Mouse (Mus musculus) heart, postnatal 14 days (tissue): Measurements from ENCODE around the gene Epb41l3. TPM values are rescaled to one million over a fixed set of nuclear protein-coding genes. Genes with fewer than 3 reads are reported as not detected.

Experiments used
- DNase-seq, 2 experiments: peaks; one replicate each; pipeline ENCODE4 v3.0.0; 2021 to 2022
- intact Hi-C: fragments of 180-260 bp; cut with DNase I; formaldehyde crosslinking; loops from one replicate; pipeline ENCODE4 v1.15.1; 2025
- total RNA-seq, 2 experiments: library from RNA; stranded (reverse); gene quantifications; 2 replicates each; pipeline ENCODE4 v1.2.3; 2021

The Epb41l3 gene
- total RNA-seq, 2 experiments from 2014 or later: 16.1 to 17.1 TPM

DNA sequence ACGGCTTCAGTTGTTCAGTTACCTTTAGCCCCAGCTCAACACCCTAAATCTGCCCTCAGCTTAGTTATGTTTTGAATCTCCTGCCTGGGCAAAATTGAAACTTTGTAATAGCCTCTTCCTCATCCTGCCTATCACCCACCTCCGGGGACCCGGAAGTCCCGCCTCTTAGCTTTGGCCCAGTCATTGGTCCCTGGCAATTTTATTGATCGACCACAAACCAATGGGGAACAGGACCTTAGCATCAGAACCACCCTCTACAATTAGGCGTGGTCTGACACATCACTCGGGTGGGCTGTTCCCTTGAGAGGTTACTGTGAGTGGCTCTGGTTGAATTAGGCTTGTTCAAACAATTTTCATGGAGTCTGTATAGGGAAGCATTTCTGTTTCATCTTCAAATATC lies 150.5 kb downstream of the Epb41l3 start:
- intact Hi-C loops: no loop called here

DNA sequence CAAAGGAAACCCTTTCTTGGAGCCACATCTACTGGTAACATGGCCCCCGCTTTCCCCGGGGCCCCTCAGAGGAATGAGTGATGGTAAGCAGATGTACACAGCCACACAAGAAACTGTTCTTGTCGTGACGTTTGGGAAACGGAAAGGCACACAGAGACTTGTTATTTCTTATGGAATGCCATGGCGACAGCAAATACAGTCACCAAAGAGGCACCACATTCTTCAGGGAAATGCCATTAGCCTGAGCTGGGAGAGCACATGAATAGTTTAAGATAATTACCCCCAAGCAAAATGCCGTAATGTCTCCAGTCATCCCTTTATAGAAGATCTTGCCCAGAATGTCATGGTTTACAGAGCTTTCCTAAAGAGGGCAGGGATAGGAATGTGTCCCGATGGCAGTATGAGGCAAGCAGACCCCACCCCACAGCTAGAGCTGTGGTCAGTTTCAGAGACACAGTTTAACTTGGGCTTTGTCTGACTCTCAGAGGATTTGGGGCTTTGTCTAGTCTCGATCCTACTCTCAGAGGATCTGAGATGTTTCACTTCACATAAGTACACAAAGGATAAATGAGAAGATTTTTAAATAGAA lies 152.0 kb downstream of the Epb41l3 start:
- DNase-seq: no peak
- intact Hi-C loops: no loop called here

More for the DNA sequence above, 150.5 kb downstream of the Epb41l3 start:
- DNase-seq: no peak

DNA sequence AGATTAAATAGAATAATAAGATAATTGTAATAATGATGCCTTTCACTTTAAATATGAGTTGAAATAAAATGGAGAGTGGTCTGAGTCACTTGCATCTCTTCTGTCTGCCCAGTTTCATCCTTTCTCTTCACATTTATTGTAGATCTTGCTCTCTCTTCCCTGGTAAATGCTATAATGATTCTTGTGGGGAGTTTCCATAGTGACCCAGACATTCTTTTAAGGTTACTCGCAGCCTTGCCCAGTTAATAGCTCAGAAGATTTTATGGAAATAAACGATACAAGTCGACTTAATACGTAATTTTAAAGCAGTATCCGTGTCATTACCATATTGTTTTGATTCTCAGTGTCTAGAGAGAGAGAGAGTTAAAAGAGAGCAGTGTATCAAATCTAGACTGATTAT lies 154.0 kb downstream of the Epb41l3 start:
- intact Hi-C loops: no loop called here
- DNase-seq: no peak

DNA sequence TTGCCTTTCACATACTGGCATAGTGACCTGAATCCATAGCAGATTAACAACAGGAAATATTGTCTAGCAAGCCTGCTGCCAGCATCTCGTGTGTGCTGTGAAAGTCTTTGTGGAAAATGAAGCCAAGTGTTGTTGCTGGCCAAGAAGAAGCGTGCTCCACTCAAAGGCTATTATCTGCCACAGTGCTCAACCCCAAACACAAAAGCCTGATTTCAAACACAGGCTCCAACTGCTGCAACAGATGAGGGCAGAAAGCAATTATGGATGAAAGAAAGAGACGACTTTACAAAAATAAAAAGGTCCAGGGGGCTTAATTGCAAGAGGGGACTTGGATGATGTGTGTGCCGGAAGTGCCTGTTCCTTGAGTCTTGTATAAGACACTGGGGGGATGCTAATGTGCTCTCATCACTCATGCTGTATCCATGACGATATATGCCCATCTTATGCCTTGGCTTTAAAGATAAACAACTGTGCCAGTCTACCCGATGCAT lies 154.7 kb downstream of the Epb41l3 start:
- intact Hi-C loops: no loop called here
- DNase-seq: no peak

DNA sequence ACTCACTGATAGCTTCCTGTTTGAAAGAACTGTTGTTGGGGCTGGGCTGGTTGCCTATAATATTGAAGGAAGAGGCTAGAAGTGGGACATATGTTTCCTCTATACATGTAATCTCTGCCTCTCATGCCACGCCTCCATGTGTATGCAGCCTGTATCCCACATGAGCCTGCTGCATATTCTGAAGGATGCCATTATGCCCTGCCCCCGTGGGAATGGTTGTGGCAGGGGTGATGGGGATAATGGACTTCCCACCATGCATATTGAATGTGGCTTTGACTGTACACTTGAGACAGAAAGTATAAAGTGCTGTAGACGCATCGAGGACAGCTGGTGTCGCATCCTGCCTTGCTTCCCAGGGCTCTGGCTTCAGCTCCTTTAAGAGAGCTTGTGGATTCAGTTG lies 155.9 kb downstream of the Epb41l3 start:
- intact Hi-C loops: no loop called here
- no peak for DNase-seq

DNA sequence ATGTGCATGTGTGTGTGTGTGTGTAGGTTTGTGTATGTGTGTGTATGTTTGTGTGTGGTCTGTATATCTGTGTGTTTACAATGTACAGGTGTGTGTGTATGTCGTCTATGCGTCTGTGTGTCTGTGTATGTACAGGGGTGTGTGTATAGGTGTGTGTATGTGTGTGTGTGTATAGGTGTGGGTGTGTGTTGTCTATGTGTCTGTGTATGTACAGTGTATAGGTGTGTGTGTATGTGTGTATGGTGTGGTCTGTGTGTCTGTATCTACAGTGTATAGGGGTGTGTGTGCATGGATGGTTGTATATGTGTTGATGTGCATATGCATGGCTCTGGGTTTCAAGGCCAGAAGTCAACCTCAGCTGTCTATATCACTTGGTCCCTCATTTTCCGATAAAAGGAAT lies 161.7 kb downstream of the Epb41l3 start:
- intact Hi-C loops: no loop called here

DNA sequence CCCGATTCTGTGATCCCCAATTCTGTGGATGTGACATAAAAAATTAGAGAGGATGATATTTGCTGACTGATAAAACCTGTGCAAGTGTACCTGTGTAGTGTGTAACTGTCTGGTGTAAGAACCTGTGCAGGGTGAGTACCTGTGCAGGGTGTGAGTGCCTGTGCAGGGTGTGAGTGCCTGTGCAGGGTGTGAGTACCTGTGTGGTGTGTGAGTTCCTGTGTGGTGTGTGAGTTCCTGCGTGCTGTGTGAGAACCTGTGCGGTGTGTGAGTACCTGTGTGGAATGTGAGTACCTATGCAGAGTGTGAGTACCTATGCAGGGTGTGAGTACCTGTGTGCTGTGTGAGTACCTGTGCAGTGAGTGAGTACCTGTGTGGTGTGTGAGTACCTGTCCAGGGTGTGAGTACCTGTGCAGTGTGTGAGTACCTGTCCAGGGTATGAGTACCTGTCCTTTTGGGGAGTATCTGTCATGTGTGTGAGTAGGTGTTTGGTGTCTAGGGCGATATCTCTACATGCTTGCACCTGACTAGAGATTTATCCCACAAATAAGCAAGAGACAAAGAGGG lies 163.4 kb downstream of the Epb41l3 start:
- intact Hi-C loops: no loop called here

More for the DNA sequence above, 161.7 kb downstream of the Epb41l3 start:
- DNase-seq: no peak

DNA sequence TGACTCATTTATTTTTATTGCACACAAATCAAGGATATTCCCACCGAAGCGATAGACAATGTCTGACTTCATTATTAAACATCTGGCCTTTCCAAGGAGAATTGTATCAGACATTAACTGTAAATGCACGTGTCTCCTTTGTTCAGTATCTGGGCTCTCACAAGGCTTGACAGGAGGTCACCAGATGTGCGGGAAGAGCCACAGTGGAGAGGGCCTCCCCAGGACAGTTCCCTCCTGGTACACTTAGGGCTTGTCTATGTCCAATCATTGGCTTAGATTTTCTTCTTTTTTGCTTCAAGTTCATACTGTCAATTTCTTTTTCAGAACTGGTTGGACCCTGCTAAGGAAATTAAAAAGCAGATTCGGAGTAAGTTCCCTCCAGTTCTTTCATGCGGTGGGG lies 163.9 kb downstream of the Epb41l3 start:
- intact Hi-C loops: no loop called here
- DNase-seq: no peak

More for the DNA sequence above, 163.4 kb downstream of the Epb41l3 start:
- no peak for DNase-seq

DNA sequence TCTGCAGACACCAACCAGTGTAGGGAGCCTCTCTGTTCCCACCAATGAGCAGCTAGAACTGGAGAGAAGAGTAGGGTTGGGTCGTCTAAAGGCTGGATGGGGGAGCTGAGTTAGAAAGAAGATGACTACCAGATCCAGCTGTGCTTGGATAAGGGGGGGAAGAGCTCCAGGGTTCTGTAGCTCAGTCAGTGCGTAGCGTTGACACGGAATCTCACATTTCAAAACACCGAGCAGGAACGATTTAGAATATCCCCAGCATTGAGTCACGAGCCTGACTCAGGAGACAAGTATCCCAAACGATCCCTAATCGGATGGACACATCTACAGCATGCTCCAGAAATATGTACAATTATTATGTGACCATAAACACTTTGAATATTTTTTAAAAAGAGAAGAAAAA lies 180.4 kb downstream of the Epb41l3 start:
- no peak for DNase-seq
- intact Hi-C loops: no loop called here

DNA sequence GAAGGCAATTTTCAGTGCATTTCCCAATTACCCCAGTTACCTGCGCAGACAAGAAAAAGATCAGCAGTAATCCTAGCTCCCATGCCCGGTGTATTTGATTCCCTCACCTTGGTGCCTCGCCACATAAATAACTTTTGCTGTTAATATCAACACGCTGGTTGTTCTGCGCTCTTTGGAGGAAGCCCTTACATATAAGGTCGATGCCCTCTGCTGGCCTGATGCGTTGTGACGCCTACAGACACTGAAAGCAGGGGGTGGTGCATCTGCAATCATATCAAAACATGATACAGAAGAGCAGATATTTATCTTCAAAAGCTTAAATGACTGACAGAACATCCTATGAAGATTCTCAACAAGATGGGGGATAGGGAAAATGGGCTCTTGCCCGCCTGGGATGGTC lies 181.0 kb downstream of the Epb41l3 start:
- peak in 1 of 2 experiments; percentile 36 for DNase-seq
- intact Hi-C loops: no loop called here

DNA sequence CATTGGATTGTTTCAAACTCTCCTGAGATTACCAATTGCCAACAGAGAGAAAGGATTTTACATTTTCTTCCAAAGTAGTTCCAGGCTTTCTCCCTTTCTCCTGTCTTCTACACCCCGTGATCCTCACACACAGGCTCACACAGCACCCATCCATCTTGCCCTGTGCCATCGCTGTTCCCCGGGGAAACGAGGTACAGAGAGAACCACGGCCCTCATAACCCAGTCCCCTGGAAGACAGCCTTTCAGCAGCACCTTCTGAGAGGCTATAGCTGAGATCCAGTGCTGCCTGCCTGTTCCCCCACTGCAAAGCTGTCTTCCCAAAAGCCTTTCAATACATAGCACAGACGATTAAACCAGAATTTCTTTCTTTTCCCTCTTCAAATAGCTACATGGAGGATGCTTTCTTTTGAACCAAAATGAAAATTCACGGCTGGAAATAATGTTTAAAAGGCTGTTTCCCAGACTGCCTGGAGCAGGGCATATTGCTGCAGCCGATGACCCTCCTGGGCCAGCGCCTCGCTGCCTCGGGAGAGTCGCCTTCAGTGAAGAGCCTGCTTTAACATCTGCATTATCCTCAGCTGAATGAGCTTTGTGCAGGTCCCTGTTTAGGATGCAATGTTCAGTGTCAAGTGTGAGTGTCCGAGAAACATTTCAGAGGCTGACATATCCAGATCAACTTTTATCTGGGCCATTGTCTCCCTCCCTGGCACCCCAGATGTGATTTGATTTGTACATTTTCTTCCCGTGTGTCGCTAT lies 188.5 kb downstream of the Epb41l3 start:
- no peak for DNase-seq
- intact Hi-C loops: loop anchor here (10.0 kb wide), 1 partner anchor 109 kb away; no protein-coding TSS in a partner anchor

DNA sequence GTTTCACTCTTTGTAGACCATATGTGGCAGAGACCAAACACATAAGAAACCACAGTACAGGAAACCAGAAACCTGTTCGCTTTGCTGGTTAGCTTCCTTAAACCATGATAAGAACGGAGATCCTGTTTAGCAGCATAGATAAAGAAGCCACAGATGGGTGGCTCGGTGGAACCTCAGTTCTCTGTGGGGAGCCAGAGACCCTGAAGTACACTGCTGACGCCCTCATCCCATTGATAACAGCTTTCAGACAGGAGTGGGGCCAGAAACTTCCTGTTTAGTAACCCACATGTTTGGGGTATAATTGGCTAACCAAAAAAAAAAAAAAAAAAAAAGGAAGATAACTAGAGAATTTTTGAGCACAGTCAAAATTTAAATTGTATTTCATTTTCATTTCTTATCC lies 189.7 kb downstream of the Epb41l3 start:
- DNase-seq: no peak
- intact Hi-C loops: loop anchor here (10.0 kb wide), 1 partner anchor 110 kb away; no protein-coding TSS in a partner anchor

DNA sequence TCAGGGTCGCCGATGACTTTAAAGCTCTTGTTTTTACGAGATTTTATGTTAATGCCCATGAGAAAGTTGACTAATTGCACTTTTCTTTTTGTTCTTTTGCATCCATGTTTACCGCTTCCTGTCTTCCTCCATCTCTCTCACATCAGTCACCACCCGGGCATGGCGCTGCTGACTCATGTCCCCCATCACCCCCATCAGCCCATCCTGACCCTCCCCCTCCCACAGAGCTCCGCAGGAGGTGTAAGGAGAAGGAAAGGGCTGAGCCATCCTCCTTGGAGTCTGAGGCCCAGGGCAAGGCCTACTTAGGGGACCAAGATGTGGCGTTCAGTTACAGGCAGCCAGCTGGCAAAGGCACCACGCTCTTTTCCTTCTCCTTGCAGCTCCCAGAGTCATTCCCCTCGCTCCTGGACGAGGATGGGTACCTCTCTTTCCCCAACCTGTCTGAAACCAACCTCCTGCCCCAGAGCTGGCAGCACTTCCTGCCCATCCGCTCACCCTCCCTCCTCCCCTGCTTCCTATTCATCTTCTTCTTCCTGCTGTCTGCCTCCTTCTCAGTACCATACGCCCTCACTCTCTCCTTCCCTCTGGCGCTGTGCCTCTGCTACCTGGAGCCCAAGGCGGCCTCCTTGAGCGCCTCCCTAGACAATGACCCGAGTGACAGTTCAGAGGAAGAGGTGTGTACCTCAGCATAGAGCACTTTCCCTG lies 190.4 kb downstream of the Epb41l3 start:
- intact Hi-C loops: loop anchor here (10.0 kb wide), 1 partner anchor 111 kb away; no protein-coding TSS in a partner anchor
- no peak for DNase-seq

DNA sequence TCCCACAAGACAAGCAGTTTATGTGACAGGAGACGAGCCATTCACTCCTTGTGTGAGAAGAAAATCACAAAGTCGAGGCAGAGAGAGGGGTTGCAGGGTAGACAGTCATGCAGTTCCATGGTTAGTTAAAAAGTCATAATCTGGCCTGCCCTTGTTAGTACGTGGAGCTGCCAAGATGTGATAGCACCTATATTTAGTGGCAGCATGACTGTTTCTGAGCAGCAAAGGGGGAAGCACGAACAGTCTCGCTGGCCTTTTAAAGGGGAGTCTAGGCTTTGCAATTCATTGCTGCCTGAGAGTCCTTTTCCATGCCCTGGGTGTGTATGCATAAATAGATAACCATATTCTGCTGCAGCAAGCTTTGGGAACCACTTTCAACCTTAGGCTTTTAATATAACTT lies 191.5 kb downstream of the Epb41l3 start:
- DNase-seq: no peak
- intact Hi-C loops: loop anchor here (10.0 kb wide), 1 partner anchor 112 kb away; no protein-coding TSS in a partner anchor

DNA sequence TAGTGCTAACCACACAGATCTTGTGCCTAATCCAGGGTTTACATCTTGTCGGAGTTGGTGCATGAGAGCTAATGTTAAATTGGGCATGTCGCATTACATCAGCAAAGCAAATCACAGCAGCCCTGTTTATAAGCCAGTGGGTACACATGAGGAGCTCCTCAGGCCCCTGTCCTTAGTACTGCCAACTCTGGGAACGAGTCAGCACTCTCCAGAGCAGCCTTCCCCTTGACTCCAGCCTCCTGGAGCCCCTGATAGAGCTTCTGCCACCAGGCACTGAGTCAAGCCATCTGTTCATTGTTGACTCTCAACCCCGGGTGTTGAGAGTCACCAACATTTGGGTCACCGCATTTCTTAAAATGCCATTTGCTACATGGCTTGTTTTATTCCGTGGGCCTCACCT lies 192.0 kb downstream of the Epb41l3 start:
- DNase-seq: peak in 1 of 2 experiments; percentile 64
- intact Hi-C loops: loop anchor here (10.0 kb wide), 1 partner anchor 113 kb away; no protein-coding TSS in a partner anchor

DNA sequence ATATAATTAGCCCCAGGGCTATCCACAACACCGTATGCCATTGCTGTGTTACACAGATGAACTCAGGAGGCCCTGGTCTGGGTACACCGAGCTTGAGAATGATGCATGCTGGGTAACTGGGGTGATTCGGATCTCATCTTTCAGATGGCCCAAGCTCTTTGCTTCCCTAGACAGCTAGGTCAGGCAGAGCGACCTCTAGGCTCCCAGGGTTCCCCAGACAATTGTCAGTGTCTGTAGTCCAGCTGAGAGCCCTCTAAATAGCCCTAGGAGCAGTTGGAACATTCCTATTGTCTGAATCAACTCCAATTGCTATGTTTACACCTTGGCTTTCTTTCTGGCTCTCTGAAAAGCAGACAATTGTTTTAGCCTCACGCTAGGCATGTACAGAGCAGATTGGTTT lies 201.9 kb downstream of the Epb41l3 start:
- DNase-seq: peak in 1 of 2 experiments; percentile 18

DNA sequence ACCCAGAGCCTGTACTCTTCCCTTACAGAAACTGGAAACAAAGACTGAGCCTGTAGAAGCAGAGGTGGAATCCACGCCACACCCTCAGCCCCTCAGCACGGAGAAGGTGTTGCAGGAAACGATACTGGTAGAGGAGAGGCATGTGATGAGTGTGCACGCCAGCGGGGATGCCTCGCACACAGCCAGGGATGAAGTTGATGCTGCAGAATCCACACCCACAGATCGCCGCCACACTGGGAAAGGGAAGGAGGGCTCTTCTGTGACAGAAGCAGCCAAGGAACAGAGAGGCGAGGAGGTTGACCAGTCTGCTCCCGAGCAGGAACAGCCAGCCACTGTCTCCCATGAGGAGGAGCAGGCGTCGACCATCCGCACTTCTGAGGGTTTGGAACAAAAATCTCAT lies 209.0 kb downstream of the Epb41l3 start:
- DNase-seq: no peak
- intact Hi-C loops: no loop called here

More for the DNA sequence above, 201.9 kb downstream of the Epb41l3 start:
- intact Hi-C loops: no loop called here

DNA sequence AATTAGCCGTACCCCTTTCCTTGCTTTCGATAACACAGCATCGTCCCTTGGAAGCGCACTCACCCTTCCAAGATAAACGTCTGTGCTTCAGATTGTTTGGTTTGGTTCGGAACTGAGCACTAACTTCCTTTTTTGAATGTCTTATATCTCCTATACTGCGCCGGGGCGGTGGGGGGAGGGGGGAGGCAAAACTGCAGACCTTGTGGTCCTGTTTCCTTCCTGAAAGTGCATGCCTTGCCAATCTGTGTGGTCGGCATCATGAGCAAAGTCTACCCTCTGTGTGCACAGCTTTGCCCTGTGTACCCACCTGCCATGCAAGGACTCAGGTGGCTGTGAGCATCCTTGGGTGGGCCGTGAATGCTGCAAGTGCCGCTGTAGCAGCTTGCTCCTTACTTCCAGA lies 212.6 kb downstream of the Epb41l3 start:
- DNase-seq: no peak
- intact Hi-C loops: no loop called here

DNA sequence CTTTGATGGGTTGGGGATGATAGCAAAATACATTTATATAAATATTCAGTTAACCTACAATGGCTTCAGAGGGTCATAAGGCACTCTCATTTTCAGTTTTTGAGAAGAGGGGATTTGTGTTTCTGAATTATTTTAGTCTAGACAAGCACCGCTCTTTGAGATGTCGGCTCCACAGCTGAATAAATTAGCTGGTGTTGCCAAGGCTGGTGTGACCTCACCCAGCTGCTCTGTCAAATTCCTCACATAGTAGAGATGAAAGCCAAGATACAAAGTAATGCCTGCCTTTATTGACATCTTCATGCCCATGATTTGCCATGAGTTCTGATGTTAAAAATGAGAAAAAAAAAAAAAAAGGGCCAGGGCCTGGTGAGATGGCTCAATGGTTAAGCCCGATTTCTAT lies 214.8 kb downstream of the Epb41l3 start:
- intact Hi-C loops: no loop called here
- no peak for DNase-seq

DNA sequence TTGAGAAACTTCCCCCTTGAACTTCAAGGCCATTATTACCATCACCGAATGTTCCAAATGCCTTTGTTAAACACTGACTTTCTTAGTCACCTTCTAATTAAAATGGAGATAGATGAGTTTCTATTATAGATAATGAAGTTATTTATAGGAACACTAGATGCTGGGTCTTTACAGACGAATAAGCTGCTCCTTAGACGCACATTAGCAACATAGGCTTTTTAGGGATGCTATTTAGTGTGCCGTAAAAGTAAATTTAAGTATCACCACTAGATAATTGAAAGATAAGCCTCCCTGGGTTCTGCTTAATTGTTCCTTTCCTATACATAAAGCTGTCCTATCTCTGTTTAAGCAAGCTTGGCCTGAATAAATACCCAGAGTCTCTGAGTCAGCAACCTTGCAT lies 226.1 kb downstream of the Epb41l3 start:
- intact Hi-C loops: no loop called here
- no peak for DNase-seq
